Mouse (Mus musculus) urinary bladder, postnatal 10 days (tissue): ENCODE results near the gene Hist1h1d.
"Not testable (repeated sequence)": the region's sequence is repeated elsewhere in the genome, so short reads cannot be mapped to it uniquely, and the experiment has no call there.

Experiments
- DNase-seq: peaks from one replicate; pipeline ENCODE4 v3.0.0; 2022; ENCODE audit warnings: low spot score

Hist1h1d gene

GRCm38 (mm10) chr13:23573034-23573897 is 20.2 kb downstream of the Hist1h1d start:
- not testable (repeated sequence) for DNase-seq

GRCm38 (mm10) chr13:23573898-23574524 is 20.9 kb downstream of the Hist1h1d start, which contains the start of the genes Hist1h2bf and Hist1h2ad:
Gene Hist1h2bf, minus strand, starts transcription at chr13:23574196.
Gene Hist1h2ad, plus strand, starts transcription at chr13:23574381.
- peak; percentile 48 for DNase-seq

DNA sequence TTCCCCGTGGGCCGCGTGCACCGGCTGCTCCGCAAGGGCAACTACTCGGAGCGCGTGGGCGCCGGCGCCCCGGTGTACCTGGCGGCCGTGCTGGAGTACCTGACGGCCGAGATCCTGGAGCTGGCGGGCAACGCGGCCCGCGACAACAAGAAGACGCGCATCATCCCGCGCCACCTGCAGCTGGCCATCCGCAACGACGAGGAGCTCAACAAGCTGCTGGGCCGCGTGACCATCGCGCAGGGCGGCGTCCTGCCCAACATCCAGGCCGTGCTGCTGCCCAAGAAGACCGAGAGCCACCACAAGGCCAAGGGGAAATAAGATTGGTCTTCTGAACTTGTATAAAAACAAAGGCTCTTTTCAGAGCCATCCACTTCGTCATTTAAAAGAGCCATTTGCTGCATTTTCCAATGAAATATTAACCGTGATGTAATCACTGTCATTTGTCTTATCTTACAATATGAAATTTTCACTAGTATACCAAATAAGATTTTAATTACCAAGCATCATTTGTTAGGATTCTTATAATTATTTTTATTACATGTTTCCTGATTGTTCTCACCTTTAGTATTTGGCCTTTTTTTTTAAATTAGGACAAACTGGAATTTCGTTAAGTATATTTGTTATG is 21.6 kb downstream of the Hist1h1d start:
- not testable (repeated sequence) for DNase-seq

DNA sequence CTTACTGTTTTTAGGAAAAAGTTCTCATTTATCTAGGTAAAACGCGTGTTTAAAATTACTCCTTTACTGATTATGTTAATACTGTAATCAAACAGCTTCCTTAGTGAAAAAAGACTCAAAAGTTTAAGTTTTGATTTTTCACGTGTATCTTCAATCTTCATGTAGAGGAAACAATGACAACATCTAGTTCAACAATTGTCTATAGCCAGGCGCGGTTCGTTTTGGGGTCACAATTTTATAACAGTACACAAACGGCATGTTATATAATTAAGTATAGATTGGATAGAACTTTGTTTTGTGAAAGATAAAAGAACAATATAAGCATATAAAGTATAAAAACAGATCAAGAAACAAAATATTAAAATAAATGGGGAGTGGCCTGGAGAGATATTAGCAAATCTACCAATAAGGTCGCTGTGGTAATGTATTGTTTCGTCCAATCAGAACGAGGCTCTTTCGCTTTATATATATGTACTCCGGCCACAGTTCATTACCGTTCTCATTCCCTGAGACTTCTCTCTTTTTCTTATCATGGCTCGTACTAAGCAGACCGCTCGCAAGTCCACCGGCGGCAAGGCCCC is 22.3 kb downstream of the Hist1h1d start, which contains the start of gene Hist1h3d:
Gene Hist1h3d (plus strand): TSS at position 493 of the 581 bp plus-strand sequence.
- no peak for DNase-seq

DNA sequence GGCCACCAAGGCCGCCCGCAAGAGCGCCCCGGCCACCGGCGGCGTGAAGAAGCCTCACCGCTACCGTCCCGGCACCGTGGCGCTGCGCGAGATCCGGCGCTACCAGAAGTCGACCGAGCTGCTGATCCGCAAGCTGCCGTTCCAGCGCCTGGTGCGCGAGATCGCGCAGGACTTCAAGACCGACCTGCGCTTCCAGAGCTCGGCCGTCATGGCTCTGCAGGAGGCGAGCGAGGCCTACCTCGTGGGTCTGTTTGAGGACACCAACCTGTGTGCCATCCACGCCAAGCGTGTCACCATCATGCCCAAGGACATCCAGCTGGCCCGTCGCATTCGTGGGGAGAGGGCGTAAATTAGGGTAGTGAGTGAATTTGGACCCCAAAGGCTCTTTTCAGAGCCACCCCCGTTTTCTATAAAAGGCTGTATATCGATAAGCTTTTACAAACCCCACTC is 22.8 kb downstream of the Hist1h1d start:
- not testable (repeated sequence) for DNase-seq

GRCm38 (mm10) chr13:23576351-23576881 is 23.4 kb downstream of the Hist1h1d start:
- no peak for DNase-seq

DNA sequence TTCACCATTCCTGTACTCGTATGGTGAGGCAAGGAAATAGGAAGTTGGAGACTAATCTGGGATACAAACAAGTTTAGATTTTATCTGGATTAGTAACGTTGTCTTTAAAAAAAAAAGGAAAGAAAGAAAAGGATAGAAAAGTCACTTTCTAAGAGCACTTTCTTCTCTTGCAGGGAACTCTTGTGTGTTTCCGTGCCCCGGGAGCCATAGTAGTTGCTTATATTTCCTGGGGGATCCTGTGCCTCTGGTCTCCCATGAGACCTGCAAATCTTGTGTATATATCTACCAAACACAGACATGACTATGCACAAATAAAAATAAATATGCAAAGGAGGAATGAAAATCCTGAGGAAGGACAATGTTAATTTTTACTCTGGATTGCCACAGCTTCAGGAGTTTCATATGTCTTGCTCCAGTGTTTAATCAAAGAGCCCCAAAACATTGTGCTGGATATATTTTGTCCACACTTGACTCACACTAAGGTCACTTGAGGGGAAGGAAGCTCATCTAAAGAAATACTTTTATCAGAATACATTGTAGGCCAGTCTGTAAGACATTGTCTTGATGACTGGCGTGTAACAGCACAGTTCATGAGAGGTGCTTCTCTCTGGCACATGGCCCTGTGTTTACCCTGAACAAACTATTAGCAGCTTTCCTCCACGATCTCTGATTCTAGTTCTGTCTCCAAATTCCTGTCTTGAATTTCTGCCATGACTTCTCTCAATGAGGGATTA is 24.0 kb downstream of the Hist1h1d start:
- no peak for DNase-seq

- no peak for DNase-seq
Observed at GRCm38 (mm10) chr13:23577835-23578234, 24.8 kb downstream of the Hist1h1d start.

- peak; percentile 79 for DNase-seq
Observed at GRCm38 (mm10) chr13:23581408-23582218, 28.6 kb downstream of the Hist1h1d start, which contains the start of gene Hist1h4d. Gene Hist1h4d, plus strand, starts transcription at chr13:23581598.

DNA sequence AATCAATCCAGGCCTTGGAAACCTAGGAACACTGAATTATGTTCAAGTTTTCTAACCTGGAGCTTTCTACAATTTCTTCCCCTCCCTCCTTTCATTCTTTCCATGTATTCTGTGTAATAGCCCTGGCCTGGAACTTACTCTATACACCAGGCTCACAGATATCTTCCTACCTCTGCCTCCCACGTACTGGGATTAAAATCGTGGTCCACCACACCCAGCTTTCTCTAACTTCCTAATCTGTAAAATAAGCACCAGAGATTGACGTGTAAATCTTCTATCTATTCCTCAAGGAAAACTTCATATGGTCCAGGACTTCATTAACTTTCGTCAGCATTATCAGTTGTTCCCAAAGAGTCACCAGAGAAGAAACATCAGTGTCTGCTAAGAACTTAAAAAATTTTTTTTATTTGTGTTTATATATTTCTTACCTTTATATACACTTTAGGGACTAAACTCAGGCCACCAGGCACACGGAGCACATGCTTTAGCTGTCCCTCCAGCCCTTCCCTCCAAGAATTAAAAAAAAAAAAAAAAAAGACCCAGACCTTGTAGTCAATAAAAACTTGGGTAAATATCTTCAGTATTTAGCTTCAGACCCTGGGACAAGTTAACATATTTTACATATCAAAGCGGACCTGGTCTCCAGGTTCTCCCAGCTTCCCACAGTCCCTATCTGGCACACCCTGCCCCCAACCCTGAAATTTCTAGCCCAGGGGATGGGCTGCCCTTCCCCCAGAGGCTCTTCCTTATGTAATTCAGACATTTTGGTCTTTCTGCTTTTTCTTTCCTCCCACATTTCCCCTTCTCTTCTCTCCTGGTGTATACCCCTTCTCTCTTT is 29.4 kb downstream of the Hist1h1d start:
- no peak for DNase-seq

- DNase-seq, result no peak
Observed at GRCm38 (mm10) chr13:23583387-23584068, 30.5 kb downstream of the Hist1h1d start.

DNA sequence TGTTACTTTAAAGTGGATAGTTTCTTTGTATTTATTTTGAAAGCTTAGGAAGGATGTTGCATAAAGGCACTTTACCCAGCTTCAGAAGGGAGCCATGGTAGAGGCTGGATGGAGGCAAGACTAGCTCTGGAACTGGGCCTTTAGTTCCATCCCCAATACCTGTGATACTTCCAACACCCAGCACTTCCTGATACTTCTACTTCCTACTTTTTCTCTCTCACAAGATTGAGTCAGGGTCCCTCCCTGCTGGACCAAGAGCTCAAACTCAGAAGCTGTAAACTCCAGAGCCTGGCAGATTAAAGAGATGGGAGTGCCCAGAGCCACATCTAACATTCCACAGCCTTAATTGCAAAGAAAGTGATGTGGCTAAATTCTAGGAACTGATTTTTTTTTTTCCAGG is 31.3 kb downstream of the Hist1h1d start:
- no peak for DNase-seq

- peak; percentile 20 for DNase-seq
Observed at GRCm38 (mm10) chr13:23585029-23585441, 32.0 kb downstream of the Hist1h1d start.

GRCm38 (mm10) chr13:23585442-23586098 is 32.5 kb downstream of the Hist1h1d start:
- DNase-seq, result not testable (repeated sequence)

DNA sequence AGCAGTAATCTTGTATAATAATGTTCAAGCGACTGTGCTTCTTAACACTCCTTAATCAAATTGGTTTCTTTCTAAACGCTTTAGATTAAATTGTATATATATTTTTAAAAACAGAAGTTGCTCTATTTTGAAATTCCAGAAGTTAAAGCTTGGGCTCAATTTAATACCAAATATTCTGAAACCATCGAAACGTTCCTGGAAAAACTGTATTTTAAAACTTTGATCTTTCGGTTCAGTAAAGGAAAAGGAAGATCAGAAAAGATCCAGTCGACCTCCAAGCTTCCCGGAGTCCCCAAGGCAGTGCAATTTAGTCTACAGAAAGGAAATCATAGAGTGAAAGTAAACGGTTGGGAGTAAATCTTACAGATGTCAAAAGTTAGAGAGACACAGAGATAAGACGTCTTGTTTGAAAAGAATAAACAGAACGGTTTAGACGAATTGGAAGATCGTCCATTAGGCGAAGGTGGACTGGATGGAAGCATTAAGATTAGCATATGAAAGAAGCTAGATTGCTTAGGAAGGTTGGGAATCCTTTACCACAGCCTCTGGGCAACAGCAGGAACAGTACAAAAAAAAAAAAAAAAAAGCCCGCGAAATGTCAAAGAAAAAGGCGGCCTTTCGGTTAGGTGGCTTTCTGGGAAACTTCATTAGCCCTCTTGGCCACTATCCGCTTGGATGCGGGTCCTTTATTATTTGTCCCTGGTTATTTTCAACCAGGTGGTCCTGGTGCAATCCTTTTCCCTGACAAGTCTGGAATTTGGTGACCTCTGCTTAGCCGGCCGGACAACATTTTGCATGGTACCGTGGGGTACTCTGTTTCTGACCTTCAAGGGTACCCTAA is 33.3 kb downstream of the Hist1h1d start:
- no peak for DNase-seq

GRCm38 (mm10) chr13:23586940-23587225 is 33.8 kb downstream of the Hist1h1d start:
- DNase-seq, result no peak

DNA sequence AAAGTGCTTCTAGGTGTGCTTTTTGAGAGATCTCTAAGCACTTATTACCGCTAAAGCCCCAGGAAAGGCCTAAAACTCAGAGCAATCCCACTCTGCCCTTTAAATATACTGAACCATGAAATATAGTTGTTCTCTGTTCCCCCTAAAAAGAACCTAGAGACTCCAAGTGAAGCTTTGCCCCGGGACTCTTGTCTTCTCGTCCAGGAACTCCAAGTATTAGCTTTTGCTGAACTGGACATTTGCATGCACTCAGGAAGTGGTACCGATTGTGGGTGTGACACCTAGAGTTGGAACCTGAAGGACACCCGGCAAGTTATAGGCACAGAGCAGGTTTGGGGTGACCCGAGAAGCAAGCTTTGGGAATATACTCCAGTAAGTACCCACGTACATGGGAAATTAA is 38.1 kb downstream of the Hist1h1d start:
- DNase-seq, result no peak
